Mouse (Mus musculus) v-Abl transformed pro-B cells (cell line): ENCODE measurements around the gene Gm26727.
"Not testable (repeated sequence)": the region's sequence is repeated elsewhere in the genome, so short reads cannot be mapped to it uniquely, and the experiment has no call there.

ENCODE experiments used
- in situ Hi-C, 2 experiments: fragments of 400-800 bp; cut with MboI; formaldehyde crosslinking; loops; one replicate each; pipeline ENCODE4 v1.15.1; 2025; ENCODE audit not compliant: unreplicated experiment in 2 of 2

Gene Gm26727

DNA sequence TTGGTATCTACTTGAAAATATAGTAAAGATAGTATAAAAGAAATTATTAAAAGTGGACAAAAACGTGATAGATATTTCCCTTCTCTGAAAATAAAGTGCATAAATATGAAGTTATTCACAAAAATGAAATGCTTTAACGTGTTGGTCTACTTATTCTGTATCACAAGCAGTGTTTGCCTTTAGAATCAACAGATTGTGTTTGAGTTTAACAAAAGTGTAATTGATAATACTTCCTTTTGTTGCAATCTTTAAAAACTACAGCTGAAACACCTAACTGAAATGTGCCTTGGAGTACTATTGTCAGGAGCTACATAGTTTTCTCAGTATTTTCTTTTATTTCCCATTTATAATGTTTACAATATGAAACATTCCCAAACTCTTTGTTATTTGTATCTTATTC, at the start of gene Gm26727:
Gm26727 (minus strand) TSS at position 101 of the 400 bp plus-strand sequence.
- in situ Hi-C loops: no loop called here

DNA sequence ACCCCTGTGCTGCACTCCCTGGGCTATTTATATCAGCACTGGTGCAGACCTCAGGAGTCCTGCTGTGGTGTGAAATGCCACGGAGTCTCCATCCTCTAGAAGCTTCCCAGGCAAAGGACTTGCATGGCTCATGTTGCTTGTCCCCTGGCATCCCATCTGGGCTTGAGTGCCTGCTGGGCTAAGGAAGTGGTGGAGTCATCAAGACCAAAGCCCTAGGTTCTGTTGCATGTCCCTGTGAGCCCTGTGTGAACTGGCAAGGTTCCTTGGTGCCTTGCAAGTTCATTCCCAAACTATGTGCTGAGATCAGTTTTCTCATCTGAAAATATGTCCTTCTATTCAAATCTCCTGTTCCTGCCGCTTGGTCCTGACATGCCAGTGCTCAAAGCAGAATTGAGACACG, 48.1 kb upstream of the Gm26727 start:
- in situ Hi-C loops: loop anchor here (5.0 kb wide), 1 partner anchor 524 kb away; no protein-coding TSS in a partner anchor

DNA sequence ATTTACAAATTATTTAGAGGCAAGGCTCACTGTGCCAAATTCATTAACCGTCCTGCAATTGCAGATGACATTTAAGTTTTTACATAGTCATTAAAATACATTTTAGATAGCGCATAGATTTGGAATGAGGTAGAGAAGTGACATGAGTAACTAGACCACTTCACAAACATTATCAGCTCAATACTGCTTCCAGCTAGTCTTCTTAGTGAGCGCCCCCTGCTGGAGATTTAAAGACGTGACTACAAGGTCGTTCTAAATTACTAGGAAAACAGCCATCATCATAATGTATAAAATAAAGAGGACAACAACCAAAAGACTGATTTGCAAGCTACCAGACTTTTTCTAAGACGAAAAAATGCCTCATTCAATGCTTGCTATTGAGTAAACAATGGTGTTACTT, 44.8 kb upstream of the Gm26727 start:
- in situ Hi-C loops: loop anchor here (5.0 kb wide), 1 partner anchor 250 kb away; no protein-coding TSS in a partner anchor

- in situ Hi-C loops: not testable (repeated sequence)
Observed at GRCm38 (mm10) chr2:67470030-67470429, 37.0 kb upstream of the Gm26727 start.

GRCm38 (mm10) chr2:67467036-67467435, 34.1 kb upstream of the Gm26727 start:
- in situ Hi-C loops: no loop called here

DNA sequence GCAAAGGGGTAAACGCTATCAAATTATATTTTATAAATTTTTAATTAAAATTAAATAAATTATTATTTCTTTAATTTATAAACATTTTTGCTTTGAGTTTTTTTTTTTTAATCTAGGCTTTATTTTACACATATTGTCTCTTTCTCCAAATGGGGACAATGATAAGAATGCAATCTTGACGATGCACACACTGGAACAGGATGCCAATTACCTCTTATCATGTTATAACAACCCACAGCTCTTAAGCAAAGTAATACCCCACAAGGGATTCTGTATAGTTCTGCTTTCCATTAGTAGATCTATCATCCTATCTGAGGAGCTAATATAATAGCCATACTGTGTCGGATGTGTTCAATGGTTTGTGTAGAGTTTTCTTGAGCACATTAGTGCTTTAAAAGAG, 27.9 kb upstream of the Gm26727 start:
- in situ Hi-C loops: no loop called here

GRCm38 (mm10) chr2:67447206-67447605, 14.2 kb upstream of the Gm26727 start:
- in situ Hi-C loops: no loop called here

DNA sequence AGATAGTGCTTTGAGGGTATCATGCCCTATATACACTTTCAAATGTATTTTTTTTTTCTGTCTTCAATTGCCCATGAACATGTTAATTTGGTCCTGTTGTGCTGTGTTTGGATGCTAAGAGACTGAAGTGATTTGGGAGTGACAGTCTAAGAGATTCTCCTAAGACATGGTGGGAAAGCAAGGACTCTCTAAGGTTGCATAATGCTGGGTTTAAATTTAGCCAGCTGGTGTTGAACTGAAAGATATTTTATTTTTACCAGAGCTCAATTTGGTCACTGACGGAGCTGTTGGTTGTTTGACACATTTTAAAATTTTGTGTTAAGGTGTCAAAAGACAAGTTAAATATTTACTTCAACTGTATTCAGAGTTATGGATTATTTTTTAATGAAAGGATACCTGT, 13.8 kb upstream of the Gm26727 start:
- in situ Hi-C loops: no loop called here

DNA sequence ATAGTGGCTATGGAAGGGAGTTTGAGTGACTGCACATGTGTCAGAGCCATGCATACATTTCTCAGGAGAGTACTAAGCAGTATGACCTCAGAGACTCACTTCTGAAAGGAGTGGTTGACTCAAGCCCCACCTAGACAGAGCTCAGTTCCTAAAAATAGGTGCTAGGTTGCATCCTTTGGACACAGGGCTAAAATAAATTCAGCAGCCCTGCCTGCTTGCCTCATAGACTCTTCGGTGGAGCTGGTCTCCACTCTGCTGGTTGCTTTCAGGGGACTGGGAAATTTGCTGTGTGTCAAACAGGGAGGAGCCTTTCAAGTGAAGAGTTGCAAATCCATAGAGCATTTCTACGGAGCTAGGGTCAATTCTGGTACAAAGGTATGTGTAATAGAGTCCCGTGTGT, 12.8 kb upstream of the Gm26727 start, which contains the start of gene Xirp2:
Xirp2 (plus strand) TSS at position 223 of the 400 bp plus-strand sequence.
- in situ Hi-C loops: no loop called here

- in situ Hi-C loops: no loop called here
Observed at GRCm38 (mm10) chr2:67438309-67438708, 5.3 kb upstream of the Gm26727 start.

GRCm38 (mm10) chr2:67422799-67423198, 10.2 kb downstream of the Gm26727 start:
- in situ Hi-C loops: no loop called here

DNA sequence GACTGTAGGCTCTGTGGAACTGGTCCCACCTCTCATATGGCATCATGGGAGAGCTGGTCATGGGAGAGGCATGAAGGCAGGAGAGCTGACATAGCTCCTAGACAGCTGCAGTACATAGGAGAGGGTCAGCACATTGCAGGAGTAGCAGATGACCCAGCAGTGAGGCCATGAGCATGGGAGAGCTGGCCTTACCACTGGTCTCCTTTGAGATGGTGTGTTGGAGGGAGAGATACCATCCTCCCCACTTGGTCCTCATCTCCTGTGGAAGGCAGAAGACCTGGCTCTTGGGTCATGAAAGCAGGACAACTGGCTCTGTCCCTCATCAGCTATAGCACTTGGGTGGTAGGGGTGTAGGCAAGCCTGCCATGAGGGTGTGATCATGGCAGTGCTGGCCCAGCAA, 12.1 kb downstream of the Gm26727 start:
- in situ Hi-C loops: no loop called here

GRCm38 (mm10) chr2:67413425-67413824, 19.6 kb downstream of the Gm26727 start, which contains the start of gene Gm21830:
Gene Gm21830 (plus strand): TSS chr2:67413725.
- in situ Hi-C loops: not testable (repeated sequence)
